Mouse (Mus musculus): ENCODE data around the gene Creg2. TPM values are rescaled to one million over a fixed set of nuclear protein-coding genes. Genes with fewer than 3 reads are reported as not detected.

The Creg2 gene
- not detected in 2 replicates for polyA plus RNA-seq (2012; rRNA removed)

GRCm38 (mm10) chr1:39651241-39651548 is at the start of gene Creg2:
Gene Creg2, minus strand, starts transcription at chr1:39651474.

GRCm38 (mm10) chr1:39577253-39577705 is 74.0 kb downstream of the Creg2 start, which contains the start of gene Rnf149:
Gene Rnf149, minus strand, starts transcription at chr1:39577405.

Other genes starting within 250 kb of the Creg2 start
- 2.7 and 3.3 TPM in 2 replicates for gene Tbc1d8, start 172.7 kb downstream of the Creg2 start, polyA plus RNA-seq (2012; rRNA removed)
- 6.9 and 8.1 TPM in 2 replicates for gene Cnot11, start 116.5 kb downstream of the Creg2 start, polyA plus RNA-seq (2012; rRNA removed)
- 15.5 and 18.6 TPM in 2 replicates for gene Rnf149, start 74.1 kb downstream of the Creg2 start, polyA plus RNA-seq (2012; rRNA removed)
- gene Rfx8, start 69.5 kb upstream of the Creg2 start, polyA plus RNA-seq (2012; rRNA removed): 0.03 TPM in 2 replicates
- gene Gm3646, start 153.9 kb upstream of the Creg2 start, polyA plus RNA-seq (2012; rRNA removed): not detected in 2 replicates
- 13.7 and 14.2 TPM in 2 replicates for gene Map4k4, start 249.4 kb upstream of the Creg2 start, polyA plus RNA-seq (2012; rRNA removed)